Mouse (Mus musculus) heart, postnatal 0 days (tissue): Measurements from ENCODE around the gene Samm50. TPM values are rescaled to one million over a fixed set of nuclear protein-coding genes. Genes with fewer than 3 reads are reported as not detected.

Experiments
- ATAC-seq: fragments of 200-750 bp; cut with Nextera tagmentation; 2 replicates; pipeline ENCODE4 v1.8.0; 2017; ENCODE audit warnings: low read depth, moderate number of reproducible peaks, moderate library complexity; ENCODE audit not compliant: insufficient read depth
- DNase-seq: peaks from one replicate; pipeline ENCODE4 v3.0.0-alpha.2; 2016; ENCODE audit warnings: low spot score
- H3K27ac ChIP-seq: fragments of 300-500 bp; sonication (generic); 2 replicates; pipeline ENCODE4 v1.5.1; 2014; ENCODE audit warnings: low read depth, mild to moderate bottlenecking
- H3K27me3 ChIP-seq: fragments of 300-500 bp; sonication (generic); 2 replicates; pipeline ENCODE4 v1.6.1; 2014; ENCODE audit warnings: low read length, mixed read lengths; ENCODE audit not compliant: control insufficient read depth, insufficient read depth
- H3K36me3 ChIP-seq: fragments of 300-500 bp; sonication (generic); replicated peaks from 2 replicates; pipeline ENCODE4 v1.6.1; 2014; ENCODE audit warnings: low read length, mixed read lengths; ENCODE audit not compliant: control insufficient read depth, insufficient read depth
- H3K4me1 ChIP-seq: fragments of 300-500 bp; sonication (generic); 2 replicates; pipeline ENCODE4 v1.6.1; 2014; ENCODE audit warnings: antibody characterized with exemption; ENCODE audit not compliant: control insufficient read depth, insufficient read depth
- H3K4me2 ChIP-seq: fragments of 300-500 bp; sonication (generic); 2 replicates; pipeline ENCODE4 v1.6.1; 2014; ENCODE audit warnings: low read depth, mild to moderate bottlenecking, low read length, moderate library complexity
- H3K4me3 ChIP-seq: fragments of 300-500 bp; sonication (generic); 2 replicates; pipeline ENCODE4 v1.5.1; 2014; ENCODE audit warnings: low read depth, low read length
- H3K9ac ChIP-seq: fragments of 300-500 bp; sonication (generic); replicated peaks from 2 replicates; pipeline ENCODE4 v1.6.1; 2014; ENCODE audit warnings: low read depth, low read length, mixed read lengths
- H3K9me3 ChIP-seq: fragments of 300-500 bp; sonication (generic); replicated peaks from 2 replicates; pipeline ENCODE4 v1.6.1; 2016; ENCODE audit warnings: low read length; ENCODE audit not compliant: control insufficient read depth
- CTCF ChIP-seq: IDR thresholded peaks from 2 replicates; pipeline ENCODE4 v1.5.1; 2016; ENCODE audit warnings: antibody characterized with exemption, control low read depth, low read depth
- EP300 ChIP-seq: IDR thresholded peaks from 2 replicates; pipeline ENCODE4 v1.6.1; 2016; ENCODE audit warnings: antibody characterized with exemption, low read depth
- WGBS: fragments of 180-500 bp; shearing (Covaris S2); extraction: QIAGEN DNeasy Blood & Tissue Kit; methylation state at CpG from one replicate; pipeline ENCODE4 v1.1.7; 2014; 5-methylcytosine and 5-hydroxymethylcytosine counted together
- microRNA-seq: library from miRNA; unstranded; fragments of <30 nt; microRNA quantifications from one replicate; pipeline ENCODE4, GENCODE M21; 2016
- polyA plus RNA-seq: library from polyadenylated mRNA; unstranded; fragments of >200 nt; fragmentation: Nextera tagmentation; extraction: Ambion mirVana; gene quantifications from 2 replicates; pipeline ENCODE4 v1.2.1, GENCODE M21; 2015
- total RNA-seq: library from RNA; depleted of rRNA; stranded (reverse); fragments of >200 nt; gene quantifications from 2 replicates; pipeline ENCODE4 v1.2.3, GENCODE M21; 2014; ENCODE audit warnings: low replicate concordance; rRNA removed

Gene Samm50
- total and polyA plus RNA-seq, 2 experiments from 2014 or later: 42.4 to 201 TPM

DNA sequence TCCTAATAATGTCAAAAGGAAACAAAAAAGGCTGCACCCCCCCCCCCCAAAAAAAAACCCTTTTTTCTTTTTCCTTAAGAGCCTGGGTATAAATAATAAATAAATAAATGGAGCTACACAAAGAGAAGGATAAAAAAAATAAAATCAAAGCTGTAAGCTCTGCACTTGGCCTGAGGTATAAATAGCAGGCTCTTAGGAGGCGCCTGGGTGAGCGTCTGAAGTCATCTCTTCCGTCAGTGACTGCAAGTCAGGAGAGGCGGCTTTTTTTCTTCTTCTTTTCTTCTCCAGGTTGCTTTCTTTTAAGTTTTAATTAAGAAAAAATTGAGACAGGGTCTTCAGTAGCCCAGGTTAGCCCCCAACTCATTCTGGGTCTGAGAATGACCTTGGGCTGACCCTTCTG is 74.2 kb downstream of the Samm50 start:
- peak overlapping the region; percentile 55 for H3K27ac ChIP-seq
- no peaks in the 10 kb centered on the region for H3K9me3 ChIP-seq
- H3K4me2 ChIP-seq: no peak overlapping the region
- H3K4me3 ChIP-seq: no peak overlapping the region
- ATAC-seq (no peak), DNase-seq (no peak)
- H3K9ac ChIP-seq: no peak overlapping the region; the same call in 1 of the 2 replicates
- WGBS: 27% methylated on average over 4 of the region's 4 CpGs
- no peak for TF ChIP-seq EP300
- no peak for TF ChIP-seq CTCF
- H3K27me3 ChIP-seq: no peaks in the 10 kb centered on the region
- peaks cover 16% of the 10 kb centered on the region; the same call in 1 of the 2 replicates for H3K36me3 ChIP-seq
- peaks cover 24% of the 10 kb centered on the region for H3K4me1 ChIP-seq

Small RNAs within 50 kb of the gene (microRNA-seq; reads per million reads assigned to microRNA genes)
- gene Mir6392: not detected

Other genes with a start within 250 kb of the Samm50 start
- 0.12 TPM in 1 of 2 replicates, not detected in the other for gene Efcab6, start 126.9 kb upstream of the Samm50 start, total RNA-seq
- 0.08 TPM in 1 of 2 replicates, not detected in the other for gene Efcab6, start 126.9 kb upstream of the Samm50 start, polyA plus RNA-seq
- gene Sult4a1, start 86.5 kb upstream of the Samm50 start, total RNA-seq: 0.46 TPM in 1 of 2 replicates, not detected in the other
- gene Sult4a1, start 86.5 kb upstream of the Samm50 start, polyA plus RNA-seq: 0.18 and 0.29 TPM in 2 replicates
- gene Pnpla5, start 69.1 kb upstream of the Samm50 start, total RNA-seq: not detected in 2 replicates
- not detected in 2 replicates for gene Pnpla5, start 69.1 kb upstream of the Samm50 start, polyA plus RNA-seq
- not detected in 2 replicates for gene Pnpla3, start 24.4 kb upstream of the Samm50 start, total RNA-seq
- 0.32 and 0.48 TPM in 2 replicates for gene Pnpla3, start 24.4 kb upstream of the Samm50 start, polyA plus RNA-seq
- gene Parvb, start 39.8 kb downstream of the Samm50 start, total RNA-seq: 26.1 and 31.8 TPM in 2 replicates
- gene Parvb, start 39.8 kb downstream of the Samm50 start, polyA plus RNA-seq: 10.8 and 11.7 TPM in 2 replicates
- gene Parvg, start 131.8 kb downstream of the Samm50 start, total RNA-seq: 0.11 and 2.2 TPM in 2 replicates
- 0.68 and 1.2 TPM in 2 replicates for gene Parvg, start 131.8 kb downstream of the Samm50 start, polyA plus RNA-seq